Mouse (Mus musculus) ES-E14 (cell line): Measurements from ENCODE around the gene Herc4. TPM values are rescaled to one million over a fixed set of nuclear protein-coding genes. Genes with fewer than 3 reads are reported as not detected.

Experiments used
- DNase-seq: peaks from one replicate; pipeline ENCODE4 v3.0.0-alpha.2; 2013; ENCODE audit warnings: low read depth, low spot score
- H3K27ac ChIP-seq: 2 replicates; pipeline ENCODE4 v1.5.1; 2012; ENCODE audit warnings: low read depth, mild to moderate bottlenecking, low read length, moderate library complexity, mixed read lengths; ENCODE audit not compliant: poor library complexity, insufficient read depth, severe bottlenecking
- H3K36me3 ChIP-seq: 2 replicates; pipeline ENCODE4 v1.6.1; 2012; ENCODE audit warnings: mild to moderate bottlenecking, low read length, moderate library complexity, mixed read lengths; ENCODE audit not compliant: control insufficient read depth, poor library complexity, insufficient read depth, severe bottlenecking
- H3K4me1 ChIP-seq, 2 experiments: fragments of 150-350 bp in 1 of 2; sonication (generic) in 1 of 2; 2 replicates each; pipeline ENCODE4 v1.6.1; 2012; ENCODE audit warnings: low read length in 2 of 2, mild to moderate bottlenecking in 1 of 2, mixed read lengths in 1 of 2; ENCODE audit not compliant: control insufficient read depth in 2 of 2, insufficient read depth in 2 of 2, poor library complexity in 1 of 2
- H3K4me3 ChIP-seq, 2 experiments: fragments of 150-350 bp in 1 of 2; sonication (generic) in 1 of 2; 2 replicates each; pipeline ENCODE4 v1.5.1; 2012; ENCODE audit warnings: low read length in 2 of 2, low read depth in 1 of 2, mild to moderate bottlenecking in 1 of 2, mixed read lengths in 1 of 2; ENCODE audit not compliant: insufficient read depth in 1 of 2, poor library complexity in 1 of 2, severe bottlenecking in 1 of 2
- H3K9ac ChIP-seq: 2 replicates; pipeline ENCODE4 v1.6.1; 2012; ENCODE audit warnings: low read depth, mild to moderate bottlenecking, low read length, mixed read lengths; ENCODE audit not compliant: poor library complexity, insufficient read depth, severe bottlenecking
- H3K9me3 ChIP-seq: fragments of 150-350 bp; sonication (generic); 2 replicates; pipeline ENCODE4 v1.6.1; 2012; ENCODE audit warnings: low read depth, mild to moderate bottlenecking, low read length; ENCODE audit not compliant: control insufficient read depth, insufficient read depth
- CHD2 ChIP-seq: IDR thresholded peaks from 2 replicates; pipeline ENCODE4 v1.6.1; 2014; ENCODE audit warnings: mild to moderate bottlenecking, low read depth, low read length, inconsistent platforms
- HCFC1 ChIP-seq: IDR thresholded peaks from 2 replicates; pipeline ENCODE4 v1.6.1; 2012; ENCODE audit warnings: low read length, inconsistent platforms, borderline replicate concordance; ENCODE audit not compliant: insufficient read depth
- MAFK ChIP-seq: IDR thresholded peaks from 2 replicates; pipeline ENCODE4 v1.6.1; 2014; ENCODE audit warnings: mild to moderate bottlenecking, low read depth, low read length, inconsistent platforms; ENCODE audit not compliant: insufficient read depth
- ZC3H11A ChIP-seq: IDR thresholded peaks from 2 replicates; pipeline ENCODE4 v1.6.1; 2012; ENCODE audit warnings: low read depth, mild to moderate bottlenecking, inconsistent platforms, low read length, borderline replicate concordance
- ZNF384 ChIP-seq: IDR thresholded peaks from 2 replicates; pipeline ENCODE4 v1.6.1; 2012; ENCODE audit warnings: low read depth, low read length, inconsistent platforms
- in situ Hi-C, 2 experiments: fragments of 600-800 bp; cut with MboI; formaldehyde crosslinking; loops; one replicate each; pipeline ENCODE4 v1.15.1; 2025; ENCODE audit warnings: low sequenced_read_pairs in 2 of 2, inconsistent platforms in 1 of 2; ENCODE audit not compliant: unreplicated experiment in 2 of 2
- total RNA-seq: library from RNA; depleted of rRNA; stranded (reverse); fragments of 300-350 nt; gene quantifications from 2 replicates; pipeline ENCODE4 v1.2.3, GENCODE M21; 2012

Gene Herc4
- total RNA-seq, 1 experiment: 87.9 TPM

- H3K9ac ChIP-seq: no peak overlapping the region
- H3K4me3 ChIP-seq: no peak overlapping the region
- in situ Hi-C loops: no loop called here
- no peak for DNase-seq
- no peaks in the 10 kb centered on the region for H3K4me1 ChIP-seq
- H3K36me3 ChIP-seq: no peaks in the 10 kb centered on the region
- TF ChIP-seq ZC3H11A (no peak), CHD2 (no peak), HCFC1 (no peak), ZNF384 (no peak), MAFK (no peak)
- no peaks in the 10 kb centered on the region for H3K9me3 ChIP-seq
- no peak overlapping the region for H3K27ac ChIP-seq
Measured at GRCm38 (mm10) chr10:63208871-63209270, 34.7 kb upstream of the Herc4 start.

- TF ChIP-seq ZNF384: no peak
- no peak for TF ChIP-seq MAFK
- no peak for TF ChIP-seq HCFC1
- TF ChIP-seq ZC3H11A: no peak
- TF ChIP-seq CHD2: no peak
- no peaks in the 10 kb centered on the region for H3K4me1 ChIP-seq
- H3K9me3 ChIP-seq: no peaks in the 10 kb centered on the region
- H3K27ac ChIP-seq: no peak overlapping the region
- in situ Hi-C loops: no loop called here
- H3K36me3 ChIP-seq: no peaks in the 10 kb centered on the region
- no peak for DNase-seq
- no peak overlapping the region for H3K4me3 ChIP-seq
- no peak overlapping the region for H3K9ac ChIP-seq
Measured at GRCm38 (mm10) chr10:63221081-63221783, 22.4 kb upstream of the Herc4 start.

- Histone ChIP-seq H3K36me3 (no peaks in the 10 kb centered on the region), H3K9me3 (no peaks in the 10 kb centered on the region), H3K9ac (no peak overlapping the region), H3K27ac (no peak overlapping the region), H3K4me3 (no peak overlapping the region), H3K4me1 (no peaks in the 10 kb centered on the region)
- TF ChIP-seq ZNF384 (no peak), HCFC1 (no peak), CHD2 (no peak), MAFK (no peak), ZC3H11A (no peak)
- DNase-seq: no peak
- in situ Hi-C loops: no loop called here
Measured at GRCm38 (mm10) chr10:63224341-63224740, 19.3 kb upstream of the Herc4 start.

- no peaks in the 10 kb centered on the region for H3K9me3 ChIP-seq
- DNase-seq: no peak
- in situ Hi-C loops: no loop called here
- H3K36me3 ChIP-seq: no peaks in the 10 kb centered on the region
- H3K9ac ChIP-seq: no peak overlapping the region
- no peak overlapping the region for H3K27ac ChIP-seq
- H3K4me3 ChIP-seq: no peak overlapping the region
- no peaks in the 10 kb centered on the region for H3K4me1 ChIP-seq
- no peak for TF ChIP-seq MAFK
- no peak for TF ChIP-seq CHD2
- no peak for TF ChIP-seq ZNF384
- no peak for TF ChIP-seq HCFC1
- no peak for TF ChIP-seq ZC3H11A
Measured at GRCm38 (mm10) chr10:63230266-63230665, 13.3 kb upstream of the Herc4 start.

- Histone ChIP-seq H3K4me1 (no peaks in the 10 kb centered on the region), H3K4me3 (no peak overlapping the region), H3K9ac (no peak overlapping the region), H3K36me3 (no peaks in the 10 kb centered on the region), H3K27ac (no peak overlapping the region), H3K9me3 (no peaks in the 10 kb centered on the region)
- in situ Hi-C loops: no loop called here
- no peak for DNase-seq
- TF ChIP-seq ZNF384: no peak
- TF ChIP-seq MAFK: no peak
- TF ChIP-seq HCFC1: no peak
- no peak for TF ChIP-seq CHD2
- TF ChIP-seq ZC3H11A: no peak
Measured at GRCm38 (mm10) chr10:63230854-63231253, 12.8 kb upstream of the Herc4 start.
